Mouse (Mus musculus) ovary, postnatal 10 days (tissue): ENCODE data around the gene Zfp385c.

Source experiments
- DNase-seq: peaks from one replicate; pipeline ENCODE4 v3.0.0; 2022; ENCODE audit warnings: low spot score

Gene Zfp385c

GRCm38 (mm10) chr11:100716649-100717048, 24.4 kb upstream of the Zfp385c start:
- no peak for DNase-seq

GRCm38 (mm10) chr11:100714948-100715347, 22.7 kb upstream of the Zfp385c start:
- DNase-seq = no peak

GRCm38 (mm10) chr11:100714534-100714915, 22.3 kb upstream of the Zfp385c start:
- DNase-seq = no peak

GRCm38 (mm10) chr11:100713735-100714533, 21.7 kb upstream of the Zfp385c start, which contains the start of gene Hspb9:
Hspb9 (plus strand) TSS chr11:100713850.
- no peak for DNase-seq

- DNase-seq = no peak
Measured at GRCm38 (mm10) chr11:100713174-100713573, 20.9 kb upstream of the Zfp385c start.

- DNase-seq = peak; percentile 65
Measured at GRCm38 (mm10) chr11:100711783-100712615, 19.7 kb upstream of the Zfp385c start, which contains the start of gene Kat2a. Kat2a (minus strand) TSS chr11:100712465.

GRCm38 (mm10) chr11:100710977-100711376, 18.7 kb upstream of the Zfp385c start:
- no peak for DNase-seq

GRCm38 (mm10) chr11:100710528-100710927, 18.3 kb upstream of the Zfp385c start:
- no peak for DNase-seq

GRCm38 (mm10) chr11:100709201-100709810, 17.1 kb upstream of the Zfp385c start:
- DNase-seq = no peak

GRCm38 (mm10) chr11:100705095-100705747, 13.0 kb upstream of the Zfp385c start:
- no peak for DNase-seq

- DNase-seq = no peak
Measured at GRCm38 (mm10) chr11:100703851-100704531, 11.7 kb upstream of the Zfp385c start, which contains the start of gene Dhx58. Dhx58 (minus strand) TSS chr11:100704271.

GRCm38 (mm10) chr11:100703366-100703765, 11.1 kb upstream of the Zfp385c start:
- no peak for DNase-seq

- DNase-seq = no peak
Measured at GRCm38 (mm10) chr11:100702906-100703305, 10.7 kb upstream of the Zfp385c start.

GRCm38 (mm10) chr11:100702081-100702851, 10.0 kb upstream of the Zfp385c start:
- DNase-seq = no peak

- no peak for DNase-seq
Measured at GRCm38 (mm10) chr11:100701301-100701700, 9.0 kb upstream of the Zfp385c start.

GRCm38 (mm10) chr11:100700710-100701109, 8.5 kb upstream of the Zfp385c start:
- no peak for DNase-seq

GRCm38 (mm10) chr11:100697921-100698320, 5.7 kb upstream of the Zfp385c start:
- no peak for DNase-seq

- DNase-seq = peak; percentile 65
Measured at GRCm38 (mm10) chr11:100694926-100695325, 2.7 kb upstream of the Zfp385c start.

- no peak for DNase-seq
Measured at GRCm38 (mm10) chr11:100693154-100693553, 899 bp upstream of the Zfp385c start.

GRCm38 (mm10) chr11:100690389-100690788, 1.9 kb downstream of the Zfp385c start:
- DNase-seq = no peak
